Mouse (Mus musculus): ENCODE results near the gene Pigg.

DNA sequence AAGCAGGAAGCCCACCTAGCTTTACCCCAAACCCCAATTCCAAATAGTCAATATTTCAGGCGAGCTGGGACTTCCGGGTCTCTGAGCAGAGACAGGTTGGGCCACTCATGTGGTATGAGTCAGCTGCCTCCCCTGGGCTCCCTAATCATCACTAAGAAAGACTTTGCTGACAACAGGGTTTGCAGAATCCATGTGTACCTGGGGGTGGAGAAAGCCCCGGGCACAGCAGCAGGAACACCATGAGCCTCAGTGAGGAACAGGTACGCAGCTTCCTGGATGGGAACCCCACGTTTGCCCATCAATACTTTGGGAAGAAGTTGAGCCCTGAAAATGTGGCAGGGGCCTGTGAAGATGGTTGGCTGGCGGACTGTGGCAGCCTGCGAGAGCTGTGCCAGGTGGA is 75.8 kb downstream of the Pigg start, which contains the start of gene Pde6b:
- TF ChIP-seq EP300 (IDR thresholded peaks at IDR 0.05; ENCODE audit: insufficient read depth, low read depth, low read length): no peak
- no peak for TF ChIP-seq POLR2A (IDR thresholded peaks at IDR 0.05; ENCODE audit: insufficient read depth, low read length)

Measured in ES-Bruce4 (cell line).